Mouse (Mus musculus) thymus, adult 18-20 months (tissue): ENCODE measurements around the gene Usp35.

Source experiments
- DNase-seq, 2 experiments: peaks; one replicate each; pipeline ENCODE4 v3.0.0; 2022; ENCODE audit warnings: mixed read lengths in 2 of 2

Gene Usp35

DNA sequence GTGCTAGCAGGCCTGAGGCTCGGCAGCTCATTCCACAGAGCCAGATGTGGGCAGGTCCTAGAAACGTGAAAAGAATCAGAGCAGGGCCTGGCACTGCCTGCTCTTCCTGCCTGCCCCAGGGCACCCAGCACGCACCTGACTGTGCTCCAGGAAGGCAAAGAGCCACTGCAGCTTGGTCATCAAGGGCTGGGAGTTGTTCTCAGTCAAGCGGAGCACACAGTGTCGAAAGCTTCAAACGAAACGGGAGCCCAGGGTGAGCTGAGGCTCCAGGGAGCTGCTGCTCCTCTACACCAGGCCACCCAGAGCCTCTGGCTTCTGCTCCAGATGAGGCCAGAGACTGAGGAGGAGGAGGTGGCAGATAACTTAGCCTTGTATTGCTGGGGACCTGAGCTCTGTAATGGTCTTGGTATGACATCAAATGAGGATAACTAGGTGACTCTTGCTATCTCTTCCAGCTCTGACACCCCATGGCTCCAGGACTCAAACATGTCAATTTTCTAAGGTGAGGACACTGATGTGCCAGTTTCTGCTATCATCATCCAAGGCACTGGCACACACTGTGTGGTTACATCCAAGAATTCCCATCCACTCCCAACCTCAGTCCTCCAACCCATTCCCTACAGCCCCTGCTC lies 18.3 kb downstream of the Usp35 start:
- no peak for DNase-seq

DNA sequence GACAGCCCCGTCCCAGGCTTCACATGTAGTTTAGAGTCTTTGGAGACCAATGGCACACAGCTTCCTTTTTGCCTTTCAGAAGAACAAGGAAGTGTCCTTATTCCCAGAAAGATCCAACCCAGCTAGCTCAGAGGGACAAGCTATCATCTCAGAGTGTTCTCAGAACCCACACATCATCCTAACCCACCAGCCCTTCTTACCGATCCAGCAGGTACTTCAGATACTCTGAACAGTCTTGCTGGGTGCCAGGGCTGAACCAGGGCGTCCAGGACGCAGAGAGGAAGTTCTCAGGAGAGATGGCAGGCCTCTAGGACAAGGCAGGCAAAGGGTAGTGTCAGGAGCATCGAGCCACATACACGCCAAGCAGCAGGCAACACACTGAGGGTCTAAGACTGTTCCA lies 19.0 kb downstream of the Usp35 start:
- DNase-seq: no peak

DNA sequence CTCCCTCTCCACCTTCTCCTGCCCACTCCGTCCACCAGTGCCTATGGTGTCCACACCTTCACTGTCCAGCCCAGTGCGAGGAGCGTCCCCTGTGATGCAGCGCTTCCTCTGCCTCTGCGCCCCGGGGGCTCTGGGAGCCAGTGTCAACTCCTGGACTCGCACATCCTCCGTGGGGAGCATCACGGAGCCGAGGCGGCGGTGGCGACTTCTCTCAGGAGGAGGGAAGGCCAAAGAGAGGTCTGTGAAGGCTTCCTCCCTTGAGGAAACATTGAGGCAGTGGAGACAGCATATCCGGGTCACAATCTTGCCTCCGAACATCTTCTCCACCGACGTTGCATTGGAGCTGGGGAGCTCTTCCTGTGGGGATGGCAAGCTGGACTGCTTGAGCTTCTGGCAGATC lies 19.6 kb downstream of the Usp35 start:
- no peak for DNase-seq

DNA sequence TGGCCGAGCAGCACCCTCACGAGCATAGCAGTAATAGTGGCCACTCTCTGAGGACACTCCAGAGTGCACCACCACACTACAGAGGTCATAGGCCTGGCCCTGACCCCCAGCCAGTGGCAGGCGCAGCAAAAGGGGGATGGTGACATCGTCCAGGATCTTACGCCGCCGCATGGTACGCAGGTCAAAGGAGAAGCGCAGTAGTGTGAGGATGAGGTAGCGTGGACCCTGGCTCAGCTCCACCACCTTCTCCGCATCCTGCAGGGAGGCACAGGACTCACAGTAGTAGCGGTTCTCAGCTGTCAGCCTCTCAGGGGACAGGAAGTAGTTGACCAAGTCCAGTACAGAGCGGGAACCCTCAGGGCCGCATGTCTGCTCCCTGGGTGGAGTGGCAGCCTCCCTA lies 20.2 kb downstream of the Usp35 start:
- DNase-seq: no peak

DNA sequence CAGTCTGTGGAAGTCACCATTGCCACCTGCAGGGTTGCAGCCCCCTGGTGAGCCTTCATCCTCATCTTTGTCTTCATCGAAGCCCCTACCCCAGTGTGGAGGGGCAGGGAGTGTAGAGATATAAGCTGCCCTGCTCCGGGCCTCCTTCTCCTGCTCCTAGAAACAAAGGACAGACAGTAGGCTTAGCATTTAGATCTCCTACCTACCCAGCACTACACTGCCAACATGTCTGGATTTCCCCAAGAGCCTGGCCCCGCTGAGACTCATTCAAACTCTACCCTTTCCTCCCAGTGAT lies 21.5 kb downstream of the Usp35 start:
- no peak for DNase-seq

DNA sequence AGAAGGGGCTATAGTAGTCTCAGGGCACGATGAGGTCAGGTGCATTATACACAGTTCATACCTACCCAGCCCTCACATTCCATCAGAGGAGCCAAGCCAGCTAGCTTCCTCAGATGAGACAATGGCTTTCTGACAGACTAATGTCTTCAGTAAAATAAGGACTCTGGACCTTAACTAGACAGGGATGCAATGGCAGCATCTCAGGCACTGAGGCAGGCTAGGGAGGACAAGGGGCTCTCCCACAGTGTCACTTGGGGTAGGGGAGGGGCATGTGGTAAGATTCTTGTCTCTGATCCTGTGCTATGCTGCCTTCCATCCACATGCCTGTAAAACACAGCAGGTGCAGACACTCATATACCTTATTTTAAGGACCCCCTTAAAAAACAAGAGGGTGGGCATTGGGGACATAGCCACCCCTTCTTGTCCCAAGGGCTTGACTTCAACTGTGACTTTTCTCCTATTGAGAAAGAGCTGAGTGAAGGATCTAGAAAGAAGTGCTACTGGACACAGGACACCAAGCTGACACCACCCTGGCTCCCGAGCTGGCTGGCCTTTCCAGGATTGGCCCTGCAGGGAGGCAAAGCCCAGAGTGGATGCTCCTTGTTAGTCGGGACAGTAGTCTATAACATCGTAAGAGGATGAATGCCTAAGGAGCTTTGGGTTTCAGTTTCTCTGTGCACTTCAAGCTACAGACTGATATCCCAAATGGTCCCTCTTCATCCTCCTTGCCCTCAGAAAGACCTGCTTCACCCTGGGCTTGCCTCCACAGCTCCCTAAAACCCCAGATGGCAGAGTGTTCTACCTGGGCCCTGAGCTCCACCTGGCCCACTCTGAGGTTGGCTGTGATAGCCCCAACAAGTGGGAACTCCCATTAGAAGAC lies 22.1 kb downstream of the Usp35 start:
- no peak for DNase-seq

DNA sequence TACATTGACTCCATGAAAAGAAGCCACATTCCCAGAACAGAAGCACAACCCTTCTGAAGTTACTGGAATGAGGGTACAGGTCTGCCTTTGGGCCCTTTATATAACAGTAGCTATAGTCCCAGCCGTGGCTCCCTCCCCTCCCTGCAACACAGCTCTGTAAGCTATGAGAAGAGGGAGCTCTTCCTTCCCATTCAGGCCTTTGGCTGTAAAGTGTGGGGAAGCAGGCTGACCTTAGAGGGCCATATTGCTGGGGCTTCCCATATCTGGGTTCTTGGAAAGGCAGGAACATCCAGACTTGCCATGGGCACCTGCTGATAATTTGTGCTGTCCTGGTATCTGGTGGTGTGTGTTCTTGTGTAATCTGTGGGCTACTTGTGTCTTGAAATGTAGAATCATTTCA lies 24.3 kb downstream of the Usp35 start:
- DNase-seq: no peak

DNA sequence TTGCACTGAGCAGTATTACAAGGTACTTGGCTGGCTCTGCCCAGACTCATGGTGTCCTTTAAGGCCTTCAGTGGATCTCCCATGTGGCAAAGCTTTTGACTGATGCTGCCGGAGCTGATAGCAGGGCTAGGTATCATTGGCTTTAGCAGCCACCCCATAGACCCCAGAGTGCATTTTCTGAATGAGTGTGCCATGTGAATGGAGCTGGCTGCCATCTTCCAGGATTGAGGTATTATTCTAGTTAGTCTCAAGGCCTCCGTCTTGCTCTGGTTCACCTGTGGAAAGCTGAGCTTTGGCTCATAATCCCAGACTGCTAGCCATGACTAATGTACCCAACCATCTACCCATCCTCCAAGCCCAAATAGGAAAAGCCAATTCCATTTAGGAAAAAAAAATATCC lies 25.0 kb downstream of the Usp35 start:
- no peak for DNase-seq

DNA sequence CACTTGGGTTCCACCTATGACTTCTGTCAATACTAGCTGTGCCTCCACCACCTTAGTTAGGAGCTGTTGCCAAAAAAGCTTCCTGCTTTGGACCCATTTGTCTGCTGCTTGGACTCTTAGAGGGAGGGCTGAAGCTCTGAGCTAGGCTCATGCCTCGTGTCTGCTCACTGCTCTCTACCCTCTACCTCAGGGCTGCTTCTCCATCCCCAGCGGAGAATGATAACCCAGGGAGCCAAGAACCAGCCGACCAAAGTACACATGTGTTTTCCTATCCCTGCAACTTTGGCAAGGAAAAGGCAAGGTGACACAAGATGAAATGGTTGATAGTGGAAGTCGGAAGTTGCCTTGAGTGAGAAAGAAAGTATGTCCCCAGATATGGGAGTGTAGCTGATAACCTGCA lies 26.6 kb downstream of the Usp35 start:
- DNase-seq: no peak

DNA sequence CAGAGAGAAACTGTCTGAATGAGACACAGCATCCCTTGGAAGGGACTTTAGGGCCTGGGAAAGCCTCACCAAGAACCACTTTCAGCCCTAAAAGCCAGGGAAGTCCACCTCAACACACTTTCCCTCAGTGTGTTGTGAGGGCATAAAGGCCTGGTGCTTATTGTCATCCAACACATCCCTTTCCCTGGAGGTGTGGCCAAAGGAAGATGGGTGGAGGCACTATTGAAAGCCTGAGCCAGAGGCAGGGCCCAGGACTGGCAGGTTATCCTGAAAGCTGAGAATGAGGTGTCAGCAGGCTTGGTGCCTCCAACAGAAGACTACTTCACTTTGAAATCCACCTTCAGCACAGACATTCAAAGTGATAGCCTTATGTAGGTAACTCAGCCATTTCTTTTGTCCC lies 27.3 kb downstream of the Usp35 start:
- no peak for DNase-seq

DNA sequence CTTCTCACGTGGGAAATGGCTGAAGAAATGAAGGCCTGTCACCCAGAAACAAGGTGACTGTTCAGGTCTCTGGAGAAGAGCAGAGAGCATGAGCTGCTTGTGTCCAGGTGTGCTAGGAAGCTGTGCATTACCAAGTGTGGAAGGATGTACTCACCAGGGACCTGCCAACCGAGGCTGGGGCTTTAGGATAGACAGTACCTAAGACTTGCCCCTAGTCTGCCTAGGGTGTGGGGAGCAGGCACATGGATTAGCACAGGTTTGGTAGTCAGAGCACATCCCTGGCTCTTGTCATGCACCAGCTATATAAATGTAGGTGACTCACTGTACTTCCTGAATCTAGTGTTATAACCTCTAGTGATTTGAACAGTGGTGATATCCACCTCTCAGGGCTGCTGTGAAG lies 28.2 kb downstream of the Usp35 start:
- DNase-seq: no peak

DNA sequence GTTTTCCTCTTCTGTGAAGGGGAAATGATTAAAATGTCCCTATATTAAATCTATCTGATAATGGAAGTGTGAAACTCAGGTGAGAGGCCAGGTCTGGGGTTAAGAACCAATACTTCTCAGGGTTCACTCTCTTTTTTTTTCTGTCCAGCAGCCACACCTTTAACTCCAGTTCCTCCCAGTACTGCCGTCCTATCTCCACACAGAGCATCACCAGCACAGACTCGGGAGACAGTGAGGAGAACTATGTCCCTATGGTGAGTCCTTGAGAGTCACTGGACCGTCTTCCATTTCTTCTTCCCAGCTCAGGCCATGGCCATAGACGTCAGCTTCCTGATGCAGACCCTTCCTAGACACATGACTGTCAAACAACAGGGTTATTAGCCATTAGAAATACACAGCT lies 28.9 kb downstream of the Usp35 start:
- no peak for DNase-seq

DNA sequence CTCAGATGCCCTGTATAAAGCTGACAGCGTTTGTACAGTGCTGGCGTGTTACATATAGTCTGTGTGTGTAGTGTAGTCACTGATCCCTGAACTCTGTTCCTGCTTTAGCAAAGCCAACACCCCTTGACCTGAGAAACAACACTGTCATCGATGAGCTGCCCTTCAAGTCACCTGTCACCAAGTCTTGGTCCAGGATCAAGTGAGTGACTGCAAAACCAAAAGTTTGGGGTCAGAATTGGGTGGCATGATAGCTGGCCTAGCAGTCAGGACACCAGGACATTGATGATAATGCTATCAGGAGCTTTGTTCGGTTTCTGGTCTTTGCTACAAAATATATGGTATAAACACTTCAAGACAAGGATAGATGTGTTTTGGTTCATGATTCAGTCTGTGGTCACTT lies 29.6 kb downstream of the Usp35 start:
- no peak for DNase-seq

DNA sequence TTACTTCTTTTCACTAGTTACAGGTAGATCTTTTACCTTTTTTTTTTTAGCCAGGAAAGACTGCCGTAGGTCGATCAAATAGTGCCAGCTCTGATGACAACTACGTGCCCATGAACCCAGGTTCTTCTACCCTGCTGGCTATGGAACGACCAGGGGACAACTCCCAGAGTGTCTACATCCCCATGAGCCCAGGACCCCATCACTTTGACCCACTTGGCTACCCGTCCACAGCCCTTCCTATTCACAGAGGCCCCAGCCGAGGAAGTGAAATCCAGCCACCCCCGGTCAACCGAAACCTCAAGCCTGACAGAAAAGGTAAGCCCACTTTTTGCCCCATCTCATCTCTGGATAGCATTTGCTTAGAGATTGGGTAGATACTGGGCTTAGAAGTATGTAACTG lies 30.5 kb downstream of the Usp35 start:
- DNase-seq: no peak

DNA sequence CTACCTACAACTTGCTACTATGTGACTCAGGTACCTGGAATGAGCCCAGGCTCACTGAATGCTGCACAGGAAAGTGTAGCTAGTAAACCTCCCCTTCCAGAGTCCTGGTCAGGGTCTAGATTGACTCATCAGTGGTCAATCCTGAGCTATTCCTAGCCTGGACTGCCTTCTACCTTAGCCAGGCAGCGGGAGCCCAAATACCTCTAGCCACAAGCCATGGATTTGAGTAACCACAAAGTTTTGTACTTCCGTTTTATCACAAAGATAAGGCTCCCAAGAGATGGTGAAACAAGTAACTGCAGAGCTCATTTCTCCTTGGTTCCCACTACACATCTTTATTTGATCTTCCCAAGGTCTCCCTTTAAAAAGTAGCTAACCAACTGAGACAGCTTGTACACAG lies 30.9 kb downstream of the Usp35 start:
- no peak for DNase-seq

DNA sequence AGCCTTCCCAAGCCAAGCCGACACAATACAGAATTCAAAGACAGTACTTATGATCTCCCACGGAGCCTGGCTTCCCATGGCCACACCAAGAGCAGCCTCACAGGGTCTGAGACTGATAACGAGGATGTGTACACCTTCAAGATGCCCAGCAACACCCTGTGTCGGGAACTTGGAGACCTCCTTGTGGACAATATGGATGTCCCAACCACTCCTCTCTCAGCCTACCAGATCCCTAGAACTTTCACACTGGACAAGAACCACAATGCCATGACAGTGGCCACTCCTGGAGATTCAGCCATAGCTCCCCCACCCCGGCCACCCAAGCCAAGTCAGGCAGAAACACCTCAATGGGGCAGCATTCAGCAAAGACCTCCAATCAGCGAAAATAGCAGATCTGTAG lies 32.9 kb downstream of the Usp35 start:
- DNase-seq: no peak

DNA sequence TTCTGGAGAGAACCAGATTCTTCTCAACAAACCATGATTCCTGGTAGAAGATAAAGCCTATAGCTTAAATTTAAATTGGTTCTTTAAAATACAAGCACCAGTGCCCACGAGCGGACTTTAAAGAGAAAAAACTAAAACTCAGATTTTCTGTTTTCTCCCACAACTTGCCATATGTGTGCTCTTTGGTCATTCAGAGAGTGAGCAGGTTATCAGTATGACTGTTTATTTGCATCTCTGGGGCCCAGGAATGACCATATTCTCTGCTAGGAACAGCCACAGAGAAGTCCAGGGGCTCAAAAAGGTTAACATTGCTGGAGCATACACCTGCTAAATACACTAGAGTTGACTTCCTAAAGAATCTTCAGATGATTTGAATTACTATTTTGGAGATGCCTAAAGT lies 33.5 kb downstream of the Usp35 start:
- no peak for DNase-seq

DNA sequence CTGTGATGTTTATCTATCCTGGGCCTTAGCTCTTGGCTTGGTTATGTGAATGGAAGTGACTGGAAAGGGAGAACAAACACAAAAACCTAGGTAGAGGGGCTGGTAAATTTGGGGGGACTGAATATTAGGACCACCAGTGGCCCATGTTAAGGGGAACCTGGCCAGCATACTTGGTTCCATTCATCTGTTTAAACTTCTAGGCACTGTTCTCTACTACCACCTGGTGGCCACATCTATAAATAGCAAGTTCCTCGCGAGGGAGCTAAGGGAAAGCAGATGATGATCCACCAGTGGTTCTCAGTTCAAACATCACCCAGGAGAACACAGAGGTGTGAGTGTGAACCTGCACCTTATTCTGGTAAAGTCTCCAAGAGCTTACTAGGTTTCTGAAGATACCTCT lies 34.4 kb downstream of the Usp35 start:
- DNase-seq: no peak

DNA sequence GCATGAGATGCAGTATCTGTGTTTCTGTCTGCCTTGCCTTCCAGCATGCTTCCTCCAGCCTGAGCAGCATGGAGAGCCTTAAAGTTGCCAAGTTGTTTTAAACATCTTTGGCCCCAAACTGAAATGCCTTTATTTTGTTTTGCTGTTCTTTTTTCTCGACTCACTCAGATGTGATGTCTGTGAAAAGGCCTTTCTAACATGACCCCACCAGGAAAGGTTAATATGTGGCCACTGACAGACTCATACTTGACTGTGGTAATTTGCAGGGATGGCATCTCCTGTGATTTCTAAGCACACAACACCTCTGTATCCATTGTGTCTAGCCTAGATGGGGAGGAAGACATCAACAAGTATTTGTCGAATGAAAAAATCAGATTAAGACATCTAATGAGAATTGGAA lies 34.8 kb downstream of the Usp35 start:
- DNase-seq: no peak

DNA sequence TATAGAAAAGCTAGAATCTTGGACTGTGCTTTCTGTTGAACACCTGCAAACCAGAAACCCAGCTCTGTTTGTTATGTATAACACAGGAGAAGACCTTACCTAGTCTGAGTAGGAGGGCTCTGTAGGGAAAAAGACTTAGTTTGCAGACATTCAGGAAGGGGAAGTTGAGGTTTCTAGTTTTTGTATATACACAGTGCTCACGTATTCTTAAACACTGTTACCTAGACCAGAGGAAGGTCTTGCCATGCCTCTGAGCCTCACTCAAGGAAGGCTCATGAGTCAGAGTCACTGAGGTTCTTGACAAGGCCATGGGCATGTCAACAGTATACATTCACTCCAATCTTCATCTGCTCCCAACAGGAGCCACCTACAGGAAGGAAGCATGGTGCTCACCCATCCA lies 60.8 kb downstream of the Usp35 start:
- no peak for DNase-seq

DNA sequence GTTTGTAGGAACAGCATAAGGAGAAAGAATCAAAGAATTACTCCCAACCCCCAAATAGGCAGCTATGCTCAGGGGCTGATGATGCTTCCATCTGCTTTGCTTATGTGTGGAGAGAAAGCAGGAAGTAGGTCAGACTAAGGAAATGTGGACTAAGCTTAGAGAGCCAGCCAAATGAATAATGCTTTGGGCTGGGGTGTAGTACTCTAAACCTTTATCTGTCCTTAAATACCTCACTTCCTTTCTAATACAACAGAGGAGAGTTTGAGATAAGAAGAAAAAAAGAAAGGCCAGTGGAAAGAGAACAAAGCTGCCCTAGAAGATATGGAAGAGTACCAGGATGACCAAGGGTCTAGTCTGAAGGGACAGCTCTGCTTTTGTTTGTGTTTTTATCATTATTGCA lies 61.5 kb downstream of the Usp35 start:
- DNase-seq: no peak

DNA sequence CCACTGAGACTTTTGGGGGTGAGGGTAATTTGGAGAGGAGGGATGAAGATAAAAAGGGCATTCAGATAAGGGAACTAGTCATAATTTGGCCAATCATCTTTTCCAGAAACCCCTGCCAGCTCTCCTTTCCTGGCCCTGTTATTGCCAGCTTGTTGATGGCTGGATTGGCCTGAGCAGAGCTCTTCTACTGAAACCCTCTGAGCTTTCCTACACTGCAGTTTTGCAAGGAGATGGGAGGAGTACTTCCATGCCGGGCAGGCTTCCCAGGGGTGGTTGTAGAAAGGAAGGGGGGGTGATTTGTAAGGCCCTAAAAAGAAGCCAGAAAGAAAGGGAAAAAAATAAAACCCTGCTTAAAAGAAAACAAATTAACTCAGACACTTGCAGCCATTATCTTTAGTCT lies 69.3 kb downstream of the Usp35 start:
- DNase-seq: no peak
